Mouse (Mus musculus): Measurements from ENCODE around the gene Prr22.

DNA sequence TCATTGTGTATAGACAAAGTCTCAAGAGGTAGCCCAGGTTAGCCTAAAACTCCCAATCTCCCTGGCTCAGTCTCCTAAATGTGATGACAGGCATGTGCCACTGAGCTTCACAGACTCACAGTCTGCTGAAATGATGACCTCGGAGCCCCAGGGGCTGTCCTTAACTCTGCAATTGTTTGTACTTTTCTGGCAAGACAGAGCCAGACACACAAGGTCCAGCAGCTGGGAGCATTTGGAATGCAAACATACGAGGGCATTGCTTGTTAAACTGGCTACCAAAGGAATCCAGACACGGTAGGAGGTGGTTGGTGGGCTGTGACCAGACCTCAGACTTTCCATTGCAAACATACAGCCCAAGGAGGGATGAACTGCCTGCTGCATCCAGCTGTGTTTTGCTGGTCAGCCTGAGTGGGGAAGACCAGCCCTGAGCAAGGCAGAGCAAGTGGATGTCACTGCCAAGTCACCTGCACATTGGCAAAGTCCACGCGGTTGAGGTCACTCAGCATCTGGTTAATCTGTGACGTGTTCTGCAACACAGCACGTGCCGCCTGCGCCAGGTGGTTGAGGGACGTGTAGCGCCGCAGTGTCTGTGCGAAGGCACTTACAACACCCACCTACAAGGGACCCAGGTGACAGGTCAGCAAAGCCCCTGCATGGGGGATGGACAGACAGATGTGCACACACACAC lies 10.4 kb downstream of the Prr22 start:
- no peak for TF ChIP-seq POLR2A (IDR thresholded peaks at IDR 0.05; ENCODE audit: borderline replicate concordance, control insufficient read depth, low read depth, low read length)
- no peak for TF ChIP-seq CTCF (IDR thresholded peaks at IDR 0.05; ENCODE audit: control insufficient read depth, insufficient read depth, low read length)
